Mouse (Mus musculus) heart, adult 18-20 months (tissue): ENCODE results near the gene Tmc7. TPM values are rescaled to one million over a fixed set of nuclear protein-coding genes. Genes with fewer than 3 reads are reported as not detected.

Experiments used
- DNase-seq, 2 experiments: peaks; one replicate each; pipeline ENCODE4 v3.0.0; 2021 to 2022; ENCODE audit warnings: mixed read lengths in 1 of 2
- long read RNA-seq, 2 experiments: library from polyadenylated mRNA; stranded (forward); transcript quantifications; one replicate each; pipeline ENCODE4 v2.0.0; 2021
- total RNA-seq, 2 experiments: library from RNA; stranded (reverse); gene quantifications; 2 replicates each; pipeline ENCODE4 v1.2.3; 2021

The Tmc7 gene
- 1 to 10 TPM; 5.4 to 9.2 TPM for total RNA-seq
- long read RNA-seq, experiment 1, full-length matches to known transcripts: 5 of 6 reads
- long read RNA-seq, experiment 1, partial matches to known transcripts: 0 of 6 reads
- long read RNA-seq, experiment 1, other reads (novel, unspliced or antisense): 1 of 6 reads
- long read RNA-seq, experiment 2, full-length matches to known transcripts: 1 of 1 reads
- long read RNA-seq, experiment 2, partial matches to known transcripts: 0 of 1 reads
- long read RNA-seq, experiment 2, other reads (novel, unspliced or antisense): 0 of 1 reads

DNA sequence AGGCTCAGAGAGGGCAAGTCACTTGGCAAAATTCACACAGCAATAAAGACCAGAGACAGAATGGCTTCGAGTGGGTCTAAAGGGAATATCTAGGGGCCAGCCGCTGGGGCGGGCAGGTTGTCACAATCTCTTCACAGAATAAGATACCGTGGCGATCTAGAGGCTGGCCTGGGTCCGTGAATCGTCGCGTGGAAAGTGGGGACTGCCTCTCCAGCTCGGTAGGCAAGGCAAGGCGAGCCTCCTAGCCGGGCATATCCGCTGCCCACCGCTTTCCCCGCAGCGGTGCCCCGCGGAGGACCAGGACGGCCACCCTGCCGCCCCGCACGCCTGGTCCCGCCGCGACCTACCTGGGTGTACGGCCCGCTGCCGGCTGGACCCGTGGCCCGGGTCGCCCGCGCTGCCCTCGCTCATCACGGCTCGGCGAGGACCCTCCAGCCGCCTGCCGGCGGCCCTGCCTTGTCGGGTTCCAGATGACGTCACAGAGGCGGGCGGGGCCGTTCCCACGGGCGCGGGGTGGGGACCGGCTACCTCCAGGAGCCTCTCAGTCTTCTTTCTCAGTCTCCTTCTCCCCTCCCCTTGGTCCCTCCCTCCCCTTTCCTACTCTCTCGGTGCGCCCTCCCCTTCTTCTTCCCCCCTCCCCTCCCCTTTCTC, at the start of gene Tmc7:
Tmc7 (minus strand) TSS at position 480 of the 651 bp plus-strand sequence.
- peak; percentile 65 to 75 for DNase-seq

DNA sequence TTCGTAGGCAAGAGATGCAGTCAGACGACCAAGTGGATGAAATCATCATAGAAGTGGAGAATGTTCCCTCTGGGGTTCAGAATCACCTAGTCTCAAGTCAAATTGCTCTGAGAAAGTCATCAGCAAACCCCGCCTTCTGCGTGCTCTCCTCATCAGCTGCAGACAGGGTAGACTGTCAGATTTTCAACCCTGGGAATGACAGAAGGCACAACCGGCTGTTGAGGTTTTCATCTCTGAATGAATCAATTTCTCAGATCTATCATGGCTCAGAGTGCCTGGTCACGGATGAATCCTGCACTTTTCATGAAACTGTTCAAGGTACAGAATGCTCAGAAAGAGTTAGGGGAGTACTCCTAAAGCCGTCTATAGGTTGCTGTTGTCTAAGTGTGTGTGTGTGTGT, 49.4 kb upstream of the Tmc7 start:
- no peak for DNase-seq

DNA sequence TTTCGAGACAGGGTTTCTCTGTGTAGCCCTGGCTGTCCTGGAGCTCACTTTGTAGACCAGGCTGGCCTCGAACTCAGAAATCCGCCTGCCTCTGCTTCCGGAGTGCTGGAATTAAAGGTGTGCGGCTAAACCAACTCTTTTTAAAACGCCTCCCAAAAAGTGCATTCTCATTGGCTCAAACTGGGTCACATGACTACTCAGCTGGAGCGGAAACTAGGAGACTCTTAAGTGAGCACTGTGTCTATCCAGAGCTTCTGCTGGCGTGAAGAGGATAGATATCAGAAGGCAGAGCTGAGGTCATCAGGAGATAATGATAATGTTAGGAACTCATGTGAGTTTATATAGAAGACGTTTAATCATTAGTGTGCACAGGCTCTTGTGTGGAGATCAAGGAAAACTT, 48.6 kb upstream of the Tmc7 start:
- no peak for DNase-seq

- no peak for DNase-seq
Observed at GRCm38 (mm10) chr7:118627550-118628298, 43.2 kb upstream of the Tmc7 start.

DNA sequence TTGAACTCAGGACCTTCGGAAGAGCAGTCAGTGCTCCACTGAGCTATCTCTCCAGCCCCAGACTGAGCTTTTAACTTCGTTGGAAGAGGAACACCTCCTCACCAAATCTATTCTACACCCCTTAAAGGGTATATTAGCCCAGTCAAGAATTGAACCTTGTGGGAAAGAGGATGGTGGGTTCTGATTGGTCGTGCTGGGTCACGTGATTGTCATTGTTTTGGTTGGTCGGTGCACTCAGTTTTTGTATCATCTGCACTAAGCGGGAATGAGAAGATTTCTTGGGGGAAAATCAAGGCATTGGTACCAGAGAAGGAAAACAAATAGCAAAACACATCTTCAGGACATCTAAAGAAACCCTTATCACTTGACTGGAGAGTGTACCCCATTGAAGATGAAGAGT, 36.6 kb upstream of the Tmc7 start:
- DNase-seq: no peak

DNA sequence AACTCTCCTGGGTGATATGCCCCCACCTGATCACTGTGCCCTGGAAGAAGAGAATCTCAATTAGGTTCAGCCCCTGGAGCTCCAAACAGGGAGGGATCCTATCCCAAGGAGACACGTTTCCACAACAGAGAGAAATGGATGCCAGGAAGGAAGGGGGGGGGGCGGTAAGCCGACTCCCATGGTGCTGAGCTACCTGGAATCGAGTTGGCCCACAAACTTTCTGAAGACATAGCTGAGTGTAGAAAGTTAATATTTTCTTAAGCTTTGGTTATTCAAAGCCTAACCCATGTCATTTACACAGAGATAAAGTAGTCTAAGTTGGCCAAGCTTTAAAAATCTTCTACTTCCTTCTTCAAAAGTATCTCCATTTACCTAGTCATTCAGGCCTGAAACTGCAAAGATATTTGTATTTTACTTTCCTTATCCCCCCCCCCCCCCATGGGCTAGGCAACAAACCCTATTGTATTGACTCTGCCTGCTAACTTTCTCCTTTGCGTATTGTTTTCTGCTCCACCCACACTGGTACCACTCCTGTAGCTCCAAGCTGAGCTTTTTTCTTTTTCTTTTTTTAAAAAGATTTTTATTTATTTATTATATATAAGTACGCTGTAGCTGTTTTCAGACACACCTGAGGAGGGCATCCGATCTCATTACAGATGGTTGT, 35.8 kb upstream of the Tmc7 start:
- no peak for DNase-seq

- no peak for DNase-seq
Observed at GRCm38 (mm10) chr7:118618104-118618503, 33.6 kb upstream of the Tmc7 start.

- DNase-seq: no peak
Observed at GRCm38 (mm10) chr7:118614076-118614475, 29.5 kb upstream of the Tmc7 start.

DNA sequence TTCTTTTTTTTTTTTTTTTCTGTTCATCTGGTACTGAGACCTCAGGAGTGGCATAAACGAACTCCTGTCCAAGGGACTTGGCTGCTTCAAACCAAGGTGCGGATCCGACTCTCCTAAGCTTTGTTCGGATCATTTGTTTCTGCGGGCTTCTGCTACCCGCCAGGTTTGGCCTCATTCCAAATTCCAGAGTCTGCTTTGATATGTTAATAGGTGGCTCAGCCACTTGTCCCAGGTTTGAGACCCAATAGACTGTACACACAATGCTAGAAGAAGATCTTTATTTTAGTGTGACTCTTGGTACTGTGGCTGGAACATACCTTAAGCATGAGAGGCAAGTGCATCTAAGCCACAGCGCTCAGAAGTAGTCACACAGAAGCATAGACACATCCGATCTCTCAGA, 27.4 kb upstream of the Tmc7 start:
- no peak for DNase-seq

GRCm38 (mm10) chr7:118611185-118611749, 26.7 kb upstream of the Tmc7 start:
- no peak for DNase-seq

DNA sequence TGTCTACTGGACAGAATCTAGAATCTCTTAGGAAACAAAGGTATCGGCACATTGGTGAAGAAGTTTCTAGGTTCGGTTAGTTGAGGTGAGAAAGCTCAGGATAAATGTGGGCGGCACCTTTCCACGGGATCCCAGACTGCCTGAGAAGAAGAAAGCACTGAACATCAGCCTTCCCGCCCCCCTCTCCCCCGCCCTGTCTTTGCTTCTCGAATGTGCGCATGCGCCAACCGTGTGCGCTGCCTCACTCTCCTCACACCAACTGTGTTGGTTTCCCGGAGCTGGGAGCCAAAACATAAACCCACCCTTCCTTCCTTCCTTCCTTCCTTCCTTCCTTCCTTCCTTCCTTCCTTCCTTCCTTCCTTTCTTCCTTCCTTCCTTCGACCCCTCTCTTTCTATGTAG, 26.2 kb upstream of the Tmc7 start:
- no peak for DNase-seq

GRCm38 (mm10) chr7:118609815-118610214, 25.3 kb upstream of the Tmc7 start:
- no peak for DNase-seq

DNA sequence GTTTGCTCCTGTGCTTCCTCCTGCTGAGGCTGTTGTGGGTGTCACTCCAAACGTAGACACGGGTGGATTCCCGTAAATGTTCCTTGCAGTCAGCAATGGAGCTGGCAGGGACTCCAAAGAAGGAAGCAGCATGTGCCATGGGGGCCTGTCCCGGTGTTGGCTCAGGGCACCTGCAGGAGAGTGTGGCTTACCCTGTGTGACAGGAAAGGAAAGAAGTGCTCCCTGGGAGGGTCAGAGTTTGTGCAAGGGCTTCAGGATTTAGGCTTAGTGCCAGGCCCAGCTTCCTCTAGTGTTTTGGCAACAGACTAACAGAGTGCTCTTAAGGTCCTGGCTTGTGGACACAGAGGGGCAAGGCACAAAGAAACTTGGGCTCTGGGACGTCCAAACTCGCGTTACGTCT, 20.3 kb upstream of the Tmc7 start:
- peak in 1 of 2 experiments; percentile 24 for DNase-seq

GRCm38 (mm10) chr7:118599954-118600631, 15.6 kb upstream of the Tmc7 start:
- DNase-seq: no peak

GRCm38 (mm10) chr7:118597201-118597600, 12.7 kb upstream of the Tmc7 start, which contains the start of gene Tmc5:
Tmc5 (plus strand) TSS chr7:118597297.
- DNase-seq: no peak

- no peak for DNase-seq
Observed at GRCm38 (mm10) chr7:118596271-118596670, 11.7 kb upstream of the Tmc7 start.

DNA sequence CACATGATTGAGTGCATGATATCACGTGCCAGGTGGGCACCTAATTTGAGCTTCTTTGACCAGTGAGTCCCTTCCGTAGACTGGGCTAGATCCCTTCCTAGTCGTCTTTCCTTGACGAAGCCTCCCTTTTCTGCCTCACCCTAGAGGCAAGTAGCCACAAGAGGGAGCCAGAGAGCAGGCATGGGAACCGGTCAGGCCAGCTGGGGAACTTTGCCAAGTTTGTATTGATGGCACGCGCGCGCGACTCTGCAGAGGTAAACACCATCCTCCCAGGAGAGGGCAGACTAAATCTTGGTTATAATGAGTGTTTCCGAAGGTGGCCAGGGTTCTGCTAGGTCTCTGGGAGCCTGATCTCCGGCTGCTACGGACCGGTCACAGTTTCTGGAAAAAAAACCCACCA, 10.7 kb upstream of the Tmc7 start:
- DNase-seq: peak; percentile 89 to 98

DNA sequence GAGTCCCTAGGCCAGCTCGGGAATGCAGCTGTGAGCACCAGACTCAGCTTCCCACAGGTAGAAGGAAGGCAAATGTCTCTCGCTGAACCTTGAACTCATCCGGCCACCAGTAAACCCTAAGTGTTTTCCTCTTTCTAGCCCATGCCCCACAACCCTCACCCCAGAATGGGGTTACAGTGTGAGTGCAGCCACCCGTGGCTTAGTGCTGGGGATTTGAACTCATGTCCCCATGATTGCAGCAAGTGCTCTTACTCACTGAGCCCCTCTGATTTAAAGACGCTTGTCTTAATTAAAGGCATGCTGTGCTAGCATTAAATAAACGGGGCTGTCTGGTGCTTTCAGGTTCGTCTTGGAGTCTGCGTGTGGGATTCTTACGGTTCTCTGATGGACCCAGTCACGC, 10.1 kb upstream of the Tmc7 start:
- no peak for DNase-seq

DNA sequence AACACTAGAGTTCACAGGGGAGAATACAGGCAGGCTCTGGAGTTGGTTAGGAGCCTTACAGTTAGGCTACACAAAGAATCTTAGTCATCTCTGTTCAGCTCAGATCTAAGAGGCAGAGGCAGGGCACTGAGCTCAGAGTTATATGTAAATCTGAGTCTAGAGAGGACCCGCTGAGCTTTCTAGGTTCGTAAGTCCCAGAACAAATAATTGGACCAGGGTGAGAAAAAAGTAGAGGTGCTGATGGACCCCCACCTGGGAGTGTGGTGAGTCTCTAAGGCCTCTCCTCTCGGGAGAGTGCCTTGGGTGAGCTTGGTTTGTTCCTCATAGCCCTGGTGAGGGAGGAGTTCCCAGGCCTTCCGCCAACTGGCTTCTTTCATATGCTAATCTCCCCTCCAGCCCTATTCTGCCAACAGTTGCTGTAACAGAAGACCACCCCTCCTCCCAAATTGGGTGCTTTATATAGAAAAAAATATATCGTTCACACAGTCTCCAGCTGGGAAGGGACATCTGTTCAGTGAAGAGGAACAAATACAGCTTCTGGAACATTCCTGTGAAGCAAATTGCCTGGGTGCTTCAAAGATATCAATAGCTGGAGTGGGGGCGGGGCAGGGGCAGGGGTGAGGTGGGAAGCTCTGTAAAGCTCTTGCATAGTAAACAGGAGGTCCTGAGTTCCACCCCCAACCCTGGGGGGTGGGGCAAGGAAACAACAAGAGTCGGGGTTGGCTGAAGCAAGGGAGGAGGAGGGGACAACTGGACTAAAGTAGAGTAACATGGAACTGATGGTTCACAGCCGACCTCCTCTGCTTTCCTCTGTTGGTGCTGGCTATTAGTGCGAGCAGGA, 9.3 kb upstream of the Tmc7 start:
- no peak for DNase-seq

GRCm38 (mm10) chr7:118592146-118592545, 7.6 kb upstream of the Tmc7 start:
- no peak for DNase-seq
